Mouse (Mus musculus): ENCODE measurements at regions not wholly inside any gene's neighbourhood (a gene's known extent, or its start where the extent isn't known, plus 50 kb on each side); places are given as distances from the start of the nearest gene placed in this dataset.

- peak; percentile 31 for DNase-seq (ENCODE audit: low read depth)
Observed at GRCm38 (mm10) chr15:16404077-16404476, 324.5 kb upstream of the Cdh9 start.

- no peak for DNase-seq (ENCODE audit: low read depth)
Observed at GRCm38 (mm10) chr15:16406203-16406602, 322.4 kb upstream of the Cdh9 start.

- DNase-seq (ENCODE audit: low read depth) = peak; percentile 23
Observed at GRCm38 (mm10) chr15:16411686-16412085, 316.9 kb upstream of the Cdh9 start.

DNA sequence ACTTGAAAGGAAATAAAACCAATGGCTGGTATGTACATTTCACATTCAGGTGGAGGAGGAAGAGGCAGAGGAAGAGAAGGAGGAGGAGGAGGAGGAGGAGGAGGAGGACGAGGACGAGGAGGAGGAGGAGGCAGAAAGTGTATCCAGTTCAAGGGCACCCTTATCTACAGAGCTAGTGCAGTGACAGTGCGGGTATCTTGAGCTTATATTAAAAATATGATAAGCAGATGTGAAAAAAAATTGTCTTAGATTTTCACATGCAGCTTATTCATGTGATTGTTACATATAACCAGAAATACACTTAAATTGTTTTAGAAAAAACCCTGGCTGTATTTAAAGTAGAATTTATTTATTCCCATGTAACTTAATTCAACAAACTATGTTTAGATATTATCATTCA lies 310.8 kb upstream of the Cdh9 start:
- no peak for DNase-seq (ENCODE audit: low read depth)

DNA sequence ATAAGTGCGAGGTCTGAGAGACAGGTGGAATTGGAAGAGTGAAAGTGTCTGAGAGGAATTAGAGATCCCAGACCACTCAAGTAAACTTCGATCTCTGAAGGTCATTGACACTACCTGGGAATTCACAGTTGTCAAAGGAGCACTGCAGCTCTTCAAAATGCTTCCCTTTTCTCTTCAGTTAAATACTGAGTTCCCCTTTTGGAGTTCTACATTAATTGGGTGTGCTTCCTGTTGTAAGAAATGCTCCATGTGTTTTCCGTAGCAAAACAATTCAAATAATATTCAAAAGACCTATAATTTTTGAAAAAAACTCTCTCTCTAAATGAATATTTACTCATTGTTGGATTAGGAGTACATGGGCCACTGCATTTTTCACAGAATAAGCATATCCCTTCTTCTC lies 305.5 kb upstream of the Cdh9 start:
- peak; percentile 7 for DNase-seq (ENCODE audit: low read depth)

- DNase-seq (ENCODE audit: low read depth) = no peak
Observed at GRCm38 (mm10) chr15:16446631-16447030, 281.9 kb upstream of the Cdh9 start.

GRCm38 (mm10) chr15:16491238-16491637 lies 237.3 kb upstream of the Cdh9 start:
- DNase-seq (ENCODE audit: low read depth) = no peak

- DNase-seq (ENCODE audit: low read depth) = no peak
Observed at GRCm38 (mm10) chr15:16492871-16493270, 235.7 kb upstream of the Cdh9 start.

GRCm38 (mm10) chr15:16520556-16520955 lies 208.0 kb upstream of the Cdh9 start:
- DNase-seq (ENCODE audit: low read depth) = no peak

DNA sequence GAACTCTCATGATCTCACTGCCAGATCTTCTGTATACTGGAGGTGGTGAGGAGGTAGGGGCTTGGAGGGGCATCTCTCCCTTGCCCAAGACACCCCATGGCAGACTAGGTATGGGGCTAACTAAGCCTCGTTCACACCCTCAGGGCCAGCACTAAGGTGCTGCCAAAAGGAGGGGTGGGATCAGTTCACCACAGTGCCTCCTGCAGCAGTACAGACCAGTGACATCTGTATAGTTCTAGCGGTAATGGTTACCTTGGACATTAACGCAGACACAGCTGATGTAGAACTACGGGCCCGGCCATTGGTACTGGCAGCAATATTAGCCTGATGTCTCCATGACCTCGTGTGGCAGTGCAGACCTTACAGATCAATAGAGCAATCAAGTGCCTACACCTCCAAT lies 196.0 kb upstream of the Cdh9 start:
- DNase-seq (ENCODE audit: low read depth) = no peak

GRCm38 (mm10) chr15:16541226-16541625 lies 187.3 kb upstream of the Cdh9 start:
- no peak for DNase-seq (ENCODE audit: low read depth)

GRCm38 (mm10) chr15:16555173-16555572 lies 173.4 kb upstream of the Cdh9 start:
- peak; percentile 8 for DNase-seq (ENCODE audit: low read depth)

GRCm38 (mm10) chr15:16556338-16556737 lies 172.2 kb upstream of the Cdh9 start:
- DNase-seq (ENCODE audit: low read depth) = no peak

DNA sequence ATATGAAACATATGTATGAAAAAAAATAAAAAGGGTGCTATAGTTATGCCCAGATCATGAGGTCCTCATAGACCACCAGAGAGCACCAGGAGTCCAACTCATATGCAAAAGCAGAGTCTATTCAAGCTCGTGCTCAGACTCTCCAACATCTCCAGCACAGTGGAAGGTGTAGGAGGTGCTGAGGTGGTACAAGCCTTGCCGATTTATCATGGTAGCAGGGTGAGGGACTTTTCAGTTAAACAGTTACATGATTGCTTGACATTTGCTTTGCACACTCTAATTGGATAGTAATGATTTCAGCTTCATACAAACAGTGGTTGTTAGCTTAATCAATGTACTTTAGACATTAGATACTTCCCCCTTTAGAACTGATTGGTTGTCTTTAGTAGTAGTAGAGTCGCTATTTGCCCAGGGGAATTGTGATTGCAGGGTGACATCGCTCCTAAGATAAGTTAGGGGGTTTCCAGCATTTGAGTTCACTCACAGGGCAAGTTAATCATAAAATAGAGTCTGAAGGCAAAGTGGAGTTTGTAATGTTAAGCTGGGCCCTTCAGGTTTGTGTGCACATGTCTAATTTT lies 162.3 kb upstream of the Cdh9 start:
- DNase-seq (ENCODE audit: low read depth) = no peak

- no peak for DNase-seq (ENCODE audit: low read depth)
Observed at GRCm38 (mm10) chr15:16566799-16567198, 161.8 kb upstream of the Cdh9 start.

- DNase-seq (ENCODE audit: low read depth) = no peak
Observed at GRCm38 (mm10) chr15:16616812-16617211, 111.7 kb upstream of the Cdh9 start.

DNA sequence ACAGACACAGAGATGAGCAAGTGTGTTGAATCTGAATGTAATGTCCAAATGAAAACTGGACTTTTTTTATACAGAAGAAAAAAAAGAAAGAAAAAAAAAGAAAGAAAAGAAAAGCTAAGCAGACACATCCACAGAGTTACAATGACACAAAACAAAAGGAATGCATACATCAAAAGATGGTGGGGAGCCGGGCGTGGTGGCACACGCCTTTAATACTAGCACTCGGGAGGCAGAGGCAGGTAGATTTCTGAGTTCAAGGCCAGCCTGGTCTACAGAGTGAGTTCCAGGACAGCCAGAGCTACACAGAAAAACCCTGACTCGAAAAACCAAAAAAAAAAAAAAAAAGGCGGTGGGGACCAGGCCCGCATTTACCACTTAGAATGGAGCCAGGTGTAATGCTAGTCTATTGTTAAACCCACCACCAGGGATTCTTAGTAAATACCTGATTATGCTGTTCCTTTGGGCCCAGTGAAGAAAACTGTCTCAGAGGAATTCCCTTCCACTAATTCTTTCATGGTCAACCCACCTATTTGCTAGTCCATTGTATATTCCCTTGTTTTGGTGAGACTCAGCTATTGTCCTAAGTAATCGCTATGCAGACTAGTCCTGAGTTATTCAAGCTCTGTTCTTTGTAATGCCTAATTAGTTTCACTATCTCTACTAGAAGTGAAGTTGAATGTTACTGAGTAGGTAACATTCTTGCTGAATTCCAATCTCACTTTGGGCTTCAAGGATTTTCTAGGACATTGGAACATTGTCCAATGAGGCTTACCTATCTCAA lies 99.0 kb upstream of the Cdh9 start:
- DNase-seq (ENCODE audit: low read depth) = no peak

- no peak for DNase-seq (ENCODE audit: low read depth)
Observed at GRCm38 (mm10) chr15:16639631-16640030, 88.9 kb upstream of the Cdh9 start.

DNA sequence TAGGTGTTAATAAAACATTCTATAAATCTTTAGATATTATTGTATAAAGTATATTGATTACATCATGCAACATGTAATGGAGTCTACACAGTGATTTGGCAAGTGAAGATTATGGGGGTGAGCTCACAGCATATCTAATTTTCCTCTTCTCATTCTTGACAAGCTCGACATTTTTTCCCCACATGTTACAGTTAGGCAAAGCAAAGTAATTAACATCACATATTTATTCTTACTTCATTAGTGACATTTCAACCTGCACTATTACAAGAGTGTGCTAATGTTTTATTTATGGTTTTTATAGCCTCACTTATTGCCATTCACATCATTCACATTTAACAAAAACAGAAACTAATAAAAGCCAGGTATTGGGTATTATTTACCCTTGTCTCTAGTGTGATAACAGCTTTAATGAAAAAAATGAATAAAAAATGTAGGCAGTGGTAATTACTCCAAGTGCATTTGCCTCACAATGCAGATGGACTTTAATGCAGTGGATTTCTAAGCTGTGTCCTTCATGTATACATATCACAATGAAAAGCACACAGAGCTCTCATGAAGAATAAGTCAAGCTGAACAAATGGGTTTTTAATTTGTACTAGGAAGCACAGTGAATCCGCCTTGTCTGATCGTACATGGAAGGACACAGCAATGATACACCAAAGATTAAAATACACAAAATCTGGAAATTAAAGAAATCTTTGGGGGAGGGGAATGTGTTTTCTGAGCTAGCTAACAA lies 75.5 kb upstream of the Cdh9 start:
- no peak for DNase-seq (ENCODE audit: low read depth)

GRCm38 (mm10) chr15:16653690-16654089 lies 74.9 kb upstream of the Cdh9 start:
- DNase-seq (ENCODE audit: low read depth) = no peak

- DNase-seq (ENCODE audit: low read depth) = no peak
Observed at GRCm38 (mm10) chr15:16661226-16661625, 67.3 kb upstream of the Cdh9 start.
